Mouse (Mus musculus): Measurements from ENCODE around the gene Pon1.

Gene Pon1

GRCm38 (mm10) chr6:5177967-5178891 lies 15.5 kb downstream of the Pon1 start:
- DNase-seq (ENCODE audit: low spot score) = no peak

DNA sequence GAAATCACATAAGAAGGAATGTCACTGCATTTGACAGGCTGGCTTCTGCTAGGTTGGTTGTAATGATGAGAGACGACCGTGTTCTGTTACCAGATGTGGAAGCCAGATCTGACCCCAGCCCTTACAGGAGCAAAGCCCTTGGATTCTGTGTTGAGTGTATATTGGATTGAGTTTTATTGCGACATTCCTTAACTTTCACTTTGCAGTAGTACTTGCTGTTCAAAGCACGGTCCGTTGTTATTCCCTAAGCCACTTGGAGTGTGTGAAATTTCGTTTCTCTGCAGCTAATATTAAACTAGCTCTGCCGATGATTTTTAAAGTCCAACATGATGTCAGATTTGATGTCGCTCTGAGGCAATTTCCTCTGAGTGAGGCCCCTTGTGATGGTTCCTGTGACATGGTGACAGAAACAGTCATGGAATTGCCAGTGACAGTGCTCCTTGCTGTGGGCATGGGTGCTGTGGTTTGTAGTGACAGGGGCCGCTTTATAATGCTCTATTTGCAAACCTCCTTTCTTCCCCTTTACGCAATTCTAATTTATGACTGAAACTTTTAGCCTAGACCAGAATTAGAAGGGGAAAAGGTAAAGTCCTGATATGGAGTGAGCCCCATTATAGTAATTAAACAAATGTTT lies 19.4 kb downstream of the Pon1 start:
- no peak for DNase-seq (ENCODE audit: low spot score)

DNA sequence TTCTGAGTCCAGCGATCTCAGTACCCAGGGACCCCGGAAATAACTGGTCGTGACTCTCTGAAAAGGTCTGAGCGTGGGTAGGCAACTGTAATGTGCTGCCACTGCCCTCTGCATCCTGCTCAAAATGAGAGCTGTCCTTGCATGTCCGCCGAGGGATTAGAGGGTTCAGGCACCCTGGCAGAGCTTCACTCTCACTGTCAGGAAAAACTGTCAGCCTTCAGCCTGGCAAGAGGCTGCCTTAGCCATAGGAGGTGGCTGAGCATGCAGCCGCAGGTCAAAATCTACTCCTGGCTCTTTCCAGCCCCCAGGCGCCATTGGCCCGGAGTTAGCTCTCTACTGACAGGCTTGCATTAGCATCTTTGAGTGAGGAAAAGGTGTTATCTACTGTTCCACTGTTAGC lies 21.2 kb downstream of the Pon1 start:
- DNase-seq (ENCODE audit: low spot score) = no peak

- DNase-seq (ENCODE audit: low spot score) = no peak
Observed at GRCm38 (mm10) chr6:5171418-5171817, 22.3 kb downstream of the Pon1 start.

DNA sequence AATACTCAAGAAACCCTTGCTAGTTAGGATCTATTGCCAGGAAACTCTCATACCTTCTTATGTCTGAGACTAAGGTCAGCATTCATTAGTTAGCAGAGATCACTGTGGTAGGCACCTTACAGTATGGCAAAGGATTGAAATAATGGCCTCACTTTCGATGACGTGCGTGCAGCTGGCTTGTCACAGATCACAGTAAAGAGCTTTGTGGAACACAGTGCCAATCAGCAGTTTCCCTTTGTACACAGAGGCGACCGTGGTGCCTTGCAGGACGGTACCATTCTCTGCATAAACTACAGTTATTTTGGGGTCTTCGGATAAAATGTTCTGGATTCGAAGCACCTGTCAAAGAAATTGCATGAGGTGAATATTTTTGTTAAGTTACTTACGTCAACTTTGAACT lies 25.6 kb downstream of the Pon1 start:
- no peak for DNase-seq (ENCODE audit: low spot score)

DNA sequence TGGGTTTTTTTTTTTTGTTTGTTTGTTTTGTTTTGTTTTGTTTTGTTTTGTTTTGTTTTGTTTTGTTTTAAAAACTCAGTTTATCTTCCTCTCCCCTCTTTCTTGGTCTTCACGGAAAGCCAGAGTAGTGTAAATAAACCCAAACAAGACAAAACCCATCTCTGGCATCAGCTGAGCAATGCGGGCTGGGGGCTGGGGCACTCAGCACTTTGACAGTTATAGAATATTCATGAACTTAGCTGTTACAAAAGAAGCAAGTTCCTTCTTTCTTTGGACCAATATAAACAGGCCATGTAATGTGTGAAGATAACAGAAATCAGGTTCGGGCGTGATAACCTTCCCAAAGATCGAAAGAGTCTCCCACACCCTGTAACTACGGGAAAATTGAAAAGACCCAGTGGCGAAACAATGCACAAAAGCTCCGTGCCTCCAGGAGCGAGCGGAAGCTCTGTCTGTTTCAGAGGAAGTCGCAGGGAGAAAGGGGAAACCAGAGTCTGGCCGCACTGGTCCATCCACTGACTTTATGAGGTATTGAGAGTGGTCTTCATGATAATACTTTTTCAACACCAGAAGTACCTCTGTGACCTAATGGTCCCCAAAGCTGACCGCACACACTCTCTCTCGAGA lies 26.6 kb downstream of the Pon1 start:
- DNase-seq (ENCODE audit: low spot score) = peak; percentile 12

GRCm38 (mm10) chr6:5164855-5165254 lies 28.9 kb downstream of the Pon1 start:
- no peak for DNase-seq (ENCODE audit: low spot score)

GRCm38 (mm10) chr6:5163507-5164144 lies 30.1 kb downstream of the Pon1 start:
- no peak for DNase-seq (ENCODE audit: low spot score)

- DNase-seq (ENCODE audit: low spot score) = no peak
Observed at GRCm38 (mm10) chr6:5162052-5162451, 31.7 kb downstream of the Pon1 start.

- no peak for DNase-seq (ENCODE audit: low spot score)
Observed at GRCm38 (mm10) chr6:5159385-5159791, 34.4 kb downstream of the Pon1 start.

DNA sequence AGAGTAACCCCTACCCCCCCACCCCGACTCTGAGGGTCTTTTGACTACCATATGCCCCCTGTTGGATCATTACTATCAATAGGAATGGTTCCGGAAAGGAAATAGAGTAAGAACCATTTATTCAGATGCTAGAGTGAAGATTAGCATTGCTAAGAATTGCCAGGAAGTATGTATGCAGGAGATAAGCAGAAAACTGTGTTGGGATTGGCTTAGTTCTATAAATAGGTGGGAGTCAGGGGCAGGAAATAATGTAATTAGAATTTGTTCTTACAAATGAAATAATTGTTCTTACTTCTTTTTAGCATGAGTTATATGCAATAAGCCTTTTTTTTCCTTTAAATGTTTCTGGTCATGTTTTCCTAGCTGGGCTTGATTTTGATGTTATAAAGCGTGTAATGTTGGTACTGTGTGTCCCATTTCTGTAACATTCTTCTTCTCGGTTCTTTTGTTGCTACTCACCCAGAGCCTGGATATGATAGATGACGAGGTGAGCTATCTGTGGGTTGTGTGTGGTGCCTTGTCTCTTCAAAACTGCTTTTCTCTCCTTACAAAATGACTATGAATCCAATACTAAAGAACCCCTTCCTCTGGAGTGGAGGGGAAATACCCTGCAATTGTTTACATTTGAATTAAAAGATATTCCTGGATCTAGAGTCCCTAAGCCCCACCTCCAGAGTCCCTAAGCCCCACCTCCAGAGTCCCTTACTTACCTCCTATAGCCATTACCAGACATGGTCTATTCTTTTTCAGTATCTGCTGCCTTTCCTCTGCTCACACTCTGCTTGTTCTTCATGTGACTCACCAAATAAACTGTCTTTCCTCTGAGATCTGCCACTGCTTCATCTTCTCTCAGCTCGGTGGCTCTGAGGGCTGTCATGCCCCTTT lies 37.0 kb downstream of the Pon1 start:
- no peak for DNase-seq (ENCODE audit: low spot score)

GRCm38 (mm10) chr6:5155313-5155927 lies 38.3 kb downstream of the Pon1 start:
- no peak for DNase-seq (ENCODE audit: low spot score)

DNA sequence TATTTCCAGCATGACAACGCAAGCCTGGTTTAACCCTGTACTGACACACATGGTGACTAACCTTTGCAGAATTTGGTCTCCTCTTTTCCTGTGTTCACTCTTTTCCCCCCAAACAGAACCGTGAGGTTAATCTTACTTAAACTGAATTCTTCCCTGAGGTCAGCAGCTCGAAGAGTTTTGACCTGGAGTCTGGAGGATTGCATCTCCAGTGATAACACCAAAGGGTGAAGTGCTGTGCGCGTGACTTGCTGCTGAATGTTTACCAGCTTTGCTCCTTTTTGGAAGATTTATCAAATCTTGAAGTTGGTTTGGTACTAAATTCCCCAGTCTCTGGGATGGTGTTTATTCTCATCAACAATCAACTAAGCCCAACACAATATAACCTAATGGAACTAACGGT lies 39.0 kb downstream of the Pon1 start:
- DNase-seq (ENCODE audit: low spot score) = no peak

DNA sequence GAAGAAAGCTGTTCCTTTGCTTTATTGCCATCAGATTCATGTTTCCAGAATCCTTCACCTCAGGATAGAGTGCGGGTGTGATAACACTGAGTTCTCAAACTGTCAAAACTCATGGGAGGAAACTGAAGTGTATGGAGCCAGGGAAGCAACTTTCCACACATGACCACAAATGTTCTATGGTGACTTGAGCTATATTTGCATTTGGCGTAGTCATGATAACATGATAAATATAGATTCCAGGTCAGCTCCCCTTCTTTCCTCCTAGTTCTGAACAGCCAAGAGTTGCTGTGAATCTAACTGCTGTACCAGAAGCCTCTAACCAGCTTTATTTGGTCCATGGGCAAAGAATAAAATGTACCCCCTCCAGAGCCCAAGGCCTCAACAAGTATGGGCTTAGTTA lies 41.6 kb downstream of the Pon1 start:
- no peak for DNase-seq (ENCODE audit: low spot score)

GRCm38 (mm10) chr6:5151171-5151570 lies 42.6 kb downstream of the Pon1 start:
- no peak for DNase-seq (ENCODE audit: low spot score)

- DNase-seq (ENCODE audit: low spot score) = no peak
Observed at GRCm38 (mm10) chr6:5149941-5150340, 43.8 kb downstream of the Pon1 start.

- no peak for DNase-seq (ENCODE audit: low spot score)
Observed at GRCm38 (mm10) chr6:5147488-5148142, 46.1 kb downstream of the Pon1 start.

GRCm38 (mm10) chr6:5139666-5140065 lies 54.1 kb downstream of the Pon1 start:
- no peak for DNase-seq (ENCODE audit: low spot score)

- no peak for DNase-seq (ENCODE audit: low spot score)
Observed at GRCm38 (mm10) chr6:5138875-5139631, 54.7 kb downstream of the Pon1 start.

GRCm38 (mm10) chr6:5136046-5136445 lies 57.7 kb downstream of the Pon1 start:
- DNase-seq (ENCODE audit: low spot score) = no peak
